In genomic region chr13:46945256-46945655, GRCm38 (mm10) we compare ENCODE assay signal across 16 mouse cellular contexts.
"Had no signal": no experiment of that assay in that cellular context is flagged by ENCODE, and none has a peak within 500 bp of the region (broad histone marks: within the 10 kb centered on the region; RNA-seq: fewer than 3 reads in every experiment).

No protein-coding gene starts in this region.

- ATAC-seq: lung, postnatal 0 days had no signal

- H3K27me3 ChIP-seq: kidney, embryonic 15.5 days; limb, embryonic 13.5 days; liver, embryonic 15.5 days; neural tube, embryonic 13.5 days; stomach, embryonic 15.5 days had no signal

- H3K27ac ChIP-seq: kidney, embryonic 15.5 days; limb, embryonic 13.5 days; liver, embryonic 15.5 days; neural tube, embryonic 13.5 days; stomach, embryonic 15.5 days had no signal

- H3K4me1 ChIP-seq: stomach, embryonic 15.5 days had no signal

- H3K9ac ChIP-seq: kidney, embryonic 15.5 days; limb, embryonic 13.5 days; liver, embryonic 15.5 days; neural tube, embryonic 13.5 days; stomach, embryonic 15.5 days had no signal

- H3K4me3 ChIP-seq: kidney, embryonic 15.5 days; limb, embryonic 13.5 days; liver, embryonic 15.5 days; neural tube, embryonic 13.5 days; stomach, embryonic 15.5 days had no signal

- H3K9me3 ChIP-seq: kidney, embryonic 15.5 days; liver, embryonic 15.5 days; neural tube, embryonic 13.5 days; stomach, embryonic 15.5 days had no signal

- DNase-seq: kidney, adult 2 months; kidney, postnatal 25 days; layer of hippocampus, adult 9-11 months; layer of hippocampus, postnatal 36 days; lung, adult 2 months; lung, postnatal 36 days; midbrain, embryonic 14.5 days; retina, postnatal 1 day; thymus, adult 2 months; thymus, postnatal 36 days had no signal

- H3K4me2 ChIP-seq: liver, embryonic 15.5 days; stomach, embryonic 15.5 days had no signal

- H3K36me3 ChIP-seq: kidney, embryonic 15.5 days; limb, embryonic 13.5 days; liver, embryonic 15.5 days; neural tube, embryonic 13.5 days; stomach, embryonic 15.5 days had no signal
